Mouse (Mus musculus) midbrain, embryonic 15.5 days (tissue): ENCODE results near the gene Myb. TPM values are rescaled to one million over a fixed set of nuclear protein-coding genes. Genes with fewer than 3 reads are reported as not detected.

Experiments
- ATAC-seq: fragments of 200-750 bp; cut with Nextera tagmentation; replicated peaks from 2 replicates; pipeline ENCODE4 v1.8.0; 2017; ENCODE audit warnings: moderate TSS enrichment
- H3K27ac ChIP-seq: fragments of 300-500 bp; sonication (generic); 2 replicates; pipeline ENCODE4 v1.5.1; 2015; ENCODE audit warnings: mild to moderate bottlenecking, inconsistent platforms
- H3K27me3 ChIP-seq: fragments of 300-500 bp; sonication (generic); replicated peaks from 2 replicates; pipeline ENCODE4 v1.6.1; 2015; ENCODE audit warnings: inconsistent platforms
- H3K36me3 ChIP-seq: fragments of 300-500 bp; sonication (generic); replicated peaks from 2 replicates; pipeline ENCODE4 v1.6.1; 2015; ENCODE audit warnings: inconsistent platforms
- H3K4me1 ChIP-seq: fragments of 300-500 bp; sonication (generic); 2 replicates; pipeline ENCODE4 v1.6.1; 2015; ENCODE audit warnings: inconsistent platforms
- H3K4me2 ChIP-seq: fragments of 300-500 bp; sonication (generic); 2 replicates; pipeline ENCODE4 v1.6.1; 2015; ENCODE audit warnings: inconsistent platforms, mild to moderate bottlenecking, moderate library complexity
- H3K4me3 ChIP-seq: fragments of 300-500 bp; sonication (generic); 2 replicates; pipeline ENCODE4 v1.5.1; 2015; ENCODE audit warnings: mild to moderate bottlenecking, inconsistent platforms
- H3K9ac ChIP-seq: fragments of 300-500 bp; sonication (generic); 2 replicates; pipeline ENCODE4 v1.6.1; 2015; ENCODE audit warnings: mild to moderate bottlenecking, inconsistent platforms
- H3K9me3 ChIP-seq: fragments of 300-500 bp; sonication (generic); 2 replicates; pipeline ENCODE4 v1.6.1; 2016; ENCODE audit warnings: inconsistent platforms
- WGBS: fragments of 180-500 bp; shearing (Covaris S2); methylation state at CpG from one replicate; pipeline ENCODE4 v1.1.7; 2015; ENCODE audit warnings: mixed read lengths; 5-methylcytosine and 5-hydroxymethylcytosine counted together
- polyA plus RNA-seq: library from polyadenylated mRNA; unstranded; fragments of >200 nt; fragmentation: Nextera tagmentation; extraction: Ambion mirVana; gene quantifications from 2 replicates; pipeline ENCODE4 v1.2.1, GENCODE M21; 2015

Gene Myb
- polyA plus RNA-seq, result 3.0 and 3.1 TPM in 2 replicates

DNA sequence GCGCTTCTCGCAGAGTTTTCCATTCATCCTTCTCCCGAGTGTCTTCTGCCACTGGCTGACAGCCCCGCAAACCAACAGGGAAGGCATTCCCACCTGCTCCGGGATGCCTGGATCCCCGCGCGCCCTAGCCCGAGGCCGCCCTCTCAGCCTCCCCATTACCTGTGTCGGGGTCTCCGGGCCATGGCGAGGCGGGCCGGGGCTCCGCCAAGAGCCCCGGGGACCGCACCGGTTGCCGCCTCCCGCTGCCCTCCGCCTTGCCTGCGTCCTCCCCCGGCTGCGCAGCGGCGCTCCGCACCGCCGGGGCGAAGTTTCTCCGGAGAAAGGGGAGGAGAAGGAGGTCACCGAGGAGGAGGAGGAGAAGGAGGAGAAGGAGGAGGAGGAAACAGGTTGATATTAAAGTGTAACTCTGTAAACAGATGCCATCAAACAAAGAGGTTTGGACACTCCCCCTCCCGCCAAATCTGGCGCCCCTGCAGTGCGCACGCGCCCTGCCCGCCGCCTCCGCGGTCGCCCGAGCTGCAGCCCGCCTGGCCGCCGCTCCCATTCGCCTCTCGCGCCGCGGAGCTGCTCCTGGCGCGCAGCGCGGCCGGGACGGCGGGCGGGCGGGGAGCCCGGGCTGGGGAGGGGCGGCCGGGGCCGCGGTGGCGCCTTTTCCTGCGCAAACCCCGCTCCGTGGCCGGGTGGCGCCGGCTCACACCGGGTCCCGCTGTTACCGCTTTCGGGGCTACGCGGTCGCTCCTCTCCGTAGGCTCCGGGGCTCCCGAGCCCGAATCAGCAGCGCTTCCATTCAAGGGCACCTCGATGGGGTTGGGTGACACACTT is at the start of gene Myb:
Gene Myb, minus strand, starts transcription at position 448 of the 822 bp plus-strand sequence.
- Histone ChIP-seq H3K4me2 (peak within 1 kb of the TSS; percentile 95), H3K9me3 (no peaks in the 10 kb centered on the region), H3K4me3 (peak within 1 kb of the TSS; percentile 86), H3K36me3 (no peaks in the 10 kb centered on the region), H3K27ac (peak within 1 kb of the TSS; percentile 61), H3K9ac (peak within 1 kb of the TSS; percentile 82), H3K4me1 (peaks cover 20% of the 10 kb centered on the region), H3K27me3 (peaks cover 21% of the 10 kb centered on the region)
- ATAC-seq, result peak; percentile 91
- WGBS, result under 1% methylated on average over 85 of the region's 86 CpGs

- Histone ChIP-seq H3K9me3 (no peaks in the 10 kb centered on the region), H3K36me3 (no peaks in the 10 kb centered on the region), H3K4me2 (no peak overlapping the region), H3K4me1 (no peaks in the 10 kb centered on the region), H3K27me3 (no peaks in the 10 kb centered on the region), H3K27ac (no peak overlapping the region), H3K9ac (no peak overlapping the region), H3K4me3 (no peak overlapping the region)
- no peak for ATAC-seq
- 75% methylated on average over 1 of the region's 1 CpGs for WGBS
Observed at GRCm38 (mm10) chr10:21207378-21207777, 46.6 kb upstream of the Myb start.

DNA sequence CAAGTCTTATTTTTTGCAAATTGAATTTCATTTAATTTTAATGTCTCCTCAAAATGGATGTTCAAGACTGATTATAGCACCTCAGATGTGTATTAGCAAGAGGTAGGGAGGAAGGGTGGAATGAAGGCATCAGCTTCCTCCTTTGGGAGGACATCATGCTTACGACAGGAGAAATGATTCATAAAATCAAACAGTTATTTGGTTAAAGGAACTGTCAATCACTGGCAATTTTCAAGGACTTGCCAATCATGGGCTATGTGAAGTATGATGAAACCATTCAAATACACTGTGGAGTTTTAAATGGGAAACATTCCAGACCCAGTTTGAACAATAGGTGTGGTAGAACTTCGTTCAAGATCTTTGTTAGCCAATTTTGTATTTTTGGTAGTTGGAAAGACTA is 45.4 kb upstream of the Myb start:
- Histone ChIP-seq H3K4me3 (no peak overlapping the region), H3K4me1 (no peaks in the 10 kb centered on the region), H3K4me2 (no peak overlapping the region), H3K27ac (no peak overlapping the region), H3K9me3 (no peaks in the 10 kb centered on the region), H3K36me3 (no peaks in the 10 kb centered on the region), H3K27me3 (no peaks in the 10 kb centered on the region), H3K9ac (no peak overlapping the region)
- 84% methylated on average over 2 of the region's 2 CpGs for WGBS
- no peak for ATAC-seq

- no peak overlapping the region for H3K4me2 ChIP-seq
- H3K9me3 ChIP-seq, result no peaks in the 10 kb centered on the region
- no peaks in the 10 kb centered on the region for H3K4me1 ChIP-seq
- no peak for ATAC-seq
- no peaks in the 10 kb centered on the region for H3K36me3 ChIP-seq
- no peak overlapping the region for H3K4me3 ChIP-seq
- H3K27ac ChIP-seq, result no peak overlapping the region
- WGBS, result 73% methylated on average over 10 of the region's 10 CpGs
- no peaks in the 10 kb centered on the region for H3K27me3 ChIP-seq
- H3K9ac ChIP-seq, result no peak overlapping the region
Observed at GRCm38 (mm10) chr10:21204496-21205085, 43.8 kb upstream of the Myb start.

DNA sequence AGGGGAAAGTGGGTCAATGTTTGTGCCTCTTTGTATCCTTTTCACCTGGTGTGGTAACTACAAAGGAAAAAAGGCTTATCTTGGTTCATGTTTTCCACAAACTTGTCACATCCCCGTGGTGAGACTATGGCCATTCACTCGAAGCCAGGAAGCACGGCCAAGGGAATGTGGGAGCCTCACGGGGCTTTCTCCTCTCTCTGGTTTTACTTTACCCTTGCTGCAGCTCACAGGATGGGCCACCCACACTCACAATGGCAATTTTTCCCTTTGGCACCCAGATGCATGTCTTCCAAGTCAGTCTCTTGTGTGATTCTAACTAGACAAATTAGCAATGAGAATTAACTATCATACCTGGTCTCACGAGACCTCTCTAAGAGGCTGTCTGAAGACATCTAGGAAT is 43.1 kb upstream of the Myb start:
- Histone ChIP-seq H3K9ac (no peak overlapping the region), H3K9me3 (no peaks in the 10 kb centered on the region), H3K27ac (no peak overlapping the region), H3K4me2 (no peak overlapping the region), H3K4me1 (no peaks in the 10 kb centered on the region), H3K36me3 (no peaks in the 10 kb centered on the region), H3K27me3 (no peaks in the 10 kb centered on the region), H3K4me3 (no peak overlapping the region)
- no peak for ATAC-seq
- WGBS, result 92% methylated on average over 5 of the region's 5 CpGs

- no peak overlapping the region for H3K4me3 ChIP-seq
- H3K36me3 ChIP-seq, result no peaks in the 10 kb centered on the region
- H3K4me1 ChIP-seq, result no peaks in the 10 kb centered on the region
- H3K9me3 ChIP-seq, result no peaks in the 10 kb centered on the region
- WGBS, result 81% methylated on average over 3 of the region's 3 CpGs
- H3K27ac ChIP-seq, result no peak overlapping the region
- H3K4me2 ChIP-seq, result no peak overlapping the region
- no peak for ATAC-seq
- H3K27me3 ChIP-seq, result no peaks in the 10 kb centered on the region
- no peak overlapping the region for H3K9ac ChIP-seq
Observed at GRCm38 (mm10) chr10:21203461-21203860, 42.7 kb upstream of the Myb start.

GRCm38 (mm10) chr10:21200761-21201160 is 40.0 kb upstream of the Myb start:
- no peaks in the 10 kb centered on the region for H3K4me1 ChIP-seq
- H3K4me2 ChIP-seq, result no peak overlapping the region
- H3K9me3 ChIP-seq, result no peaks in the 10 kb centered on the region
- no peak overlapping the region for H3K4me3 ChIP-seq
- no peaks in the 10 kb centered on the region for H3K36me3 ChIP-seq
- H3K9ac ChIP-seq, result no peak overlapping the region
- H3K27me3 ChIP-seq, result no peaks in the 10 kb centered on the region
- no peak for ATAC-seq
- WGBS, result 87% methylated on average over 7 of the region's 7 CpGs
- no peak overlapping the region for H3K27ac ChIP-seq

- Histone ChIP-seq H3K4me1 (no peaks in the 10 kb centered on the region), H3K9ac (no peak overlapping the region), H3K4me3 (no peak overlapping the region), H3K27ac (no peak overlapping the region), H3K4me2 (no peak overlapping the region), H3K9me3 (no peaks in the 10 kb centered on the region), H3K36me3 (no peaks in the 10 kb centered on the region), H3K27me3 (no peaks in the 10 kb centered on the region)
- no peak for ATAC-seq
Observed at GRCm38 (mm10) chr10:21200322-21200721, 39.5 kb upstream of the Myb start.

DNA sequence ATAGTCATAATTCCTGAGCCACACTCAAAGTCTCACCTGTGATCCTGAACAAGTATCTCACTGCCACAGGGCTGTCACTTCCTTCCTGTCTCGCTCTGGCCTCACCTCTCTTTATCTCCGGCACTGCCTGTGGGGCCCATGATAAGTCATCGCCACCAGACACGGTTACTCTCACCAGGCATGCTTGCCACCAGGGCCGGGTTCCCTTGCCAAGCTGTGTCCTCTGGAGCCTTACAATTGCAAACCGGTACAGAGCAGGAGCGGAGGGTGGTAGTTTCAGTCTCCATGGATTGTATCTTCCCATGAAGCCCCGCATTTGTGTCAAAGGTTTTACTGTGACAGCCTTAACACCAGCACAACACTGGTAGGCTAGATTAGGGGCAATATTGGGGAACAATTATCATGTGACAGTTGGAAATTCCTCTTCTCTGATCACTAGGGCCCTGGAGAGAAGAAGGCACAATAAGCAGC is 35.9 kb upstream of the Myb start:
- no peak for ATAC-seq
- Histone ChIP-seq H3K9ac (no peak overlapping the region), H3K36me3 (no peaks in the 10 kb centered on the region), H3K4me1 (peaks cover 10% of the 10 kb centered on the region; the same call in 1 of the 2 replicates), H3K27ac (no peak overlapping the region), H3K4me2 (no peak overlapping the region), H3K9me3 (no peaks in the 10 kb centered on the region), H3K27me3 (no peaks in the 10 kb centered on the region), H3K4me3 (no peak overlapping the region)
- 89% methylated on average over 8 of the region's 8 CpGs for WGBS

GRCm38 (mm10) chr10:21195597-21195996 is 34.8 kb upstream of the Myb start:
- Histone ChIP-seq H3K27me3 (no peaks in the 10 kb centered on the region), H3K9ac (no peak overlapping the region), H3K9me3 (no peaks in the 10 kb centered on the region), H3K4me3 (no peak overlapping the region), H3K4me1 (peaks cover 10% of the 10 kb centered on the region; the same call in 1 of the 2 replicates), H3K4me2 (no peak overlapping the region), H3K27ac (no peak overlapping the region), H3K36me3 (no peaks in the 10 kb centered on the region)
- ATAC-seq, result no peak
- 49% methylated on average over 8 of the region's 8 CpGs for WGBS

DNA sequence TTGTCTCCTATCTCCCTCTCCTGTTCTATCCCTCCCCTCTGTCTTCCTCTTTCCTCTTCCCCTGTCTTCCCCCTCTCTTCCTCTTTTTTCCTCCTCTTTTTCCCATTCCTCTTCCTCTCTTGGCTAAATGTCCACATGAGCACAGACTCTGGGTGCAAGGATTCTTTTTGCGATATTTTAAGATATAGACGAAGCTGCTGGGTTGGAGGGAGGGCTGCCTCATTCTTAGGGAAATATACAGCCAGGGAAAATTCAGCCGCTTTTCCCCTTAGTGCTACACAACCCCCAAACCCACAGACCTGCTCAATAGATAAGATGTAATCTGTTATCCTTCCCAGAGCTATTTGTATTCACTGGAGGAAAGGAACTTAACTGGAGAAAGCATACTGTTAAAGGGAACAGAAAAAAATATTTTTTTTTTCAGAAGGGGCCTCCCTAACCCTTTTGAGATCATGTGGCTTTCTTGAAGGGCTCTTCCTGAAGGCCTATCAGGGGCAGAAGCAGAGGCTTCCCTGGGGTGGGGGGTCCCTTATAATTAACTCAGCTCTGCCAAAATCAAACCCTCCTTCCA is 33.2 kb upstream of the Myb start:
- WGBS, result 50% methylated on average over 3 of the region's 3 CpGs
- no peak overlapping the region for H3K27ac ChIP-seq
- H3K4me3 ChIP-seq, result no peak overlapping the region
- H3K4me1 ChIP-seq, result peaks cover 10% of the 10 kb centered on the region; the same call in 1 of the 2 replicates
- no peak overlapping the region for H3K4me2 ChIP-seq
- H3K36me3 ChIP-seq, result no peaks in the 10 kb centered on the region
- no peaks in the 10 kb centered on the region for H3K9me3 ChIP-seq
- no peak overlapping the region for H3K9ac ChIP-seq
- ATAC-seq, result no peak
- no peaks in the 10 kb centered on the region for H3K27me3 ChIP-seq

GRCm38 (mm10) chr10:21193088-21193934 is 32.5 kb upstream of the Myb start:
- WGBS, result 30% methylated on average over 10 of the region's 10 CpGs
- Histone ChIP-seq H3K4me1 (peaks cover 14% of the 10 kb centered on the region), H3K9me3 (no peaks in the 10 kb centered on the region), H3K9ac (no peak overlapping the region), H3K27me3 (no peaks in the 10 kb centered on the region), H3K36me3 (no peaks in the 10 kb centered on the region), H3K4me2 (no peak overlapping the region), H3K4me3 (no peak overlapping the region), H3K27ac (no peak overlapping the region)
- ATAC-seq, result 0 out of 2 replicates have a peak, but pooled peaks have one; percentile 46
